Mouse (Mus musculus) MEL (cell line): Measurements from ENCODE around the gene Rpn1. TPM values are rescaled to one million over a fixed set of nuclear protein-coding genes. Genes with fewer than 3 reads are reported as not detected.

Source experiments
- DNase-seq: peaks from one replicate; pipeline ENCODE4 v3.0.0; 2011; ENCODE audit warnings: low read depth, low spot score
- H3K27ac ChIP-seq: 2 replicates; pipeline ENCODE4 v1.5.1; 2012; ENCODE audit warnings: low read depth, mild to moderate bottlenecking, control low read depth, low read length, moderate library complexity; ENCODE audit not compliant: control insufficient read depth
- H3K27me3 ChIP-seq, 2 experiments: fragments of 150-350 bp in 1 of 2; sonication (generic) in 1 of 2; 2 replicates each; pipeline ENCODE4 v1.6.1; 2012; ENCODE audit warnings: low read length in 2 of 2, mild to moderate bottlenecking in 2 of 2, improper control_type of control experiment in 1 of 2, moderate library complexity in 1 of 2; ENCODE audit not compliant: insufficient read depth in 2 of 2, control insufficient read depth in 1 of 2
- H3K36me3 ChIP-seq, 2 experiments: 2 replicates each; pipeline ENCODE4 v1.6.1; 2012 to 2014; ENCODE audit warnings: low read length in 2 of 2, improper control_type of control experiment in 1 of 2, inconsistent platforms in 1 of 2, mild to moderate bottlenecking in 1 of 2; ENCODE audit not compliant: insufficient read depth in 2 of 2, control insufficient read depth in 1 of 2
- H3K4me1 ChIP-seq, 2 experiments: fragments of 150-350 bp in 1 of 2; sonication (generic) in 1 of 2; 2 replicates each; pipeline ENCODE4 v1.6.1; 2012; ENCODE audit warnings: low read length in 2 of 2, improper control_type of control experiment in 1 of 2, mild to moderate bottlenecking in 1 of 2; ENCODE audit not compliant: insufficient read depth in 2 of 2, control insufficient read depth in 1 of 2
- H3K4me3 ChIP-seq, 2 experiments: fragments of 150-350 bp in 1 of 2; sonication (generic) in 1 of 2; 2 replicates each; pipeline ENCODE4 v1.5.1; 2012; ENCODE audit warnings: low read depth in 2 of 2, low read length in 2 of 2, mild to moderate bottlenecking in 2 of 2, moderate library complexity in 2 of 2, control low read depth in 1 of 2, improper control_type of control experiment in 1 of 2; ENCODE audit not compliant: control insufficient read depth in 1 of 2, insufficient read depth in 1 of 2
- H3K79me2 ChIP-seq: 2 replicates; pipeline ENCODE4 v1.6.1; 2012; ENCODE audit warnings: mild to moderate bottlenecking, low read length, moderate library complexity; ENCODE audit not compliant: control insufficient read depth, poor library complexity, insufficient read depth
- H3K9ac ChIP-seq: 2 replicates; pipeline ENCODE4 v1.6.1; 2012; ENCODE audit warnings: low read depth, mild to moderate bottlenecking, control low read depth, low read length, moderate library complexity; ENCODE audit not compliant: control insufficient read depth, poor library complexity, severe bottlenecking
- H3K9me3 ChIP-seq: fragments of 150-350 bp; sonication (generic); replicated peaks from 2 replicates; pipeline ENCODE4 v1.6.1; 2012; ENCODE audit warnings: mild to moderate bottlenecking, low read length, improper control_type of control experiment, moderate library complexity; ENCODE audit not compliant: insufficient read depth
- BHLHE40 ChIP-seq: IDR thresholded peaks from 2 replicates; pipeline ENCODE4 v1.6.1; 2012; ENCODE audit warnings: low read depth, mild to moderate bottlenecking, inconsistent platforms, low read length, improper control_type of control experiment, borderline replicate concordance
- CHD1 ChIP-seq: IDR thresholded peaks from 2 replicates; pipeline ENCODE4 v1.6.1; 2012; ENCODE audit warnings: low read depth, mild to moderate bottlenecking, inconsistent platforms, low read length, improper control_type of control experiment
- CTCF ChIP-seq, 3 experiments: IDR thresholded peaks in 2 of 3; conservative IDR thresholded peaks in 1 of 3; 2 replicates each; pipeline ENCODE4 v1.5.1; 2011 to 2012; ENCODE audit warnings: low read length in 3 of 3, low read depth in 2 of 3, mild to moderate bottlenecking in 2 of 3, improper control_type of control experiment in 1 of 3, inconsistent platforms in 1 of 3, mixed read lengths in 1 of 3, moderate library complexity in 1 of 3; ENCODE audit not compliant: control insufficient read depth in 1 of 3, insufficient read depth in 1 of 3, poor library complexity in 1 of 3, severe bottlenecking in 1 of 3
- E2F4 ChIP-seq: IDR thresholded peaks from 2 replicates; pipeline ENCODE4 v1.6.1; 2011; ENCODE audit warnings: low read depth, low read length, improper control_type of control experiment, borderline replicate concordance
- ELF1 ChIP-seq: IDR thresholded peaks from 2 replicates; pipeline ENCODE4 v1.6.1; 2014; ENCODE audit warnings: low read depth, mild to moderate bottlenecking, inconsistent platforms, low read length, improper control_type of control experiment, moderate library complexity
- EP300 ChIP-seq, 2 experiments: IDR thresholded peaks; 2 replicates each; pipeline ENCODE4 v1.6.1; 2011; ENCODE audit warnings: improper control_type of control experiment in 2 of 2, low read length in 2 of 2, low read depth in 1 of 2, mild to moderate bottlenecking in 1 of 2
- ETS1 ChIP-seq: IDR thresholded peaks from 2 replicates; pipeline ENCODE4 v1.6.1; 2012; ENCODE audit warnings: low read depth, mild to moderate bottlenecking, inconsistent platforms, low read length, improper control_type of control experiment, moderate library complexity
- HCFC1 ChIP-seq: IDR thresholded peaks from 2 replicates; pipeline ENCODE4 v1.6.1; 2012; ENCODE audit warnings: low read depth, mild to moderate bottlenecking, inconsistent platforms, low read length, improper control_type of control experiment, moderate library complexity
- MAFK ChIP-seq: IDR thresholded peaks from 2 replicates; pipeline ENCODE4 v1.6.1; 2011; ENCODE audit warnings: low read depth, mild to moderate bottlenecking, low read length, improper control_type of control experiment, borderline replicate concordance
- MXI1 ChIP-seq: IDR thresholded peaks from 2 replicates; pipeline ENCODE4 v1.6.1; 2011; ENCODE audit warnings: mild to moderate bottlenecking, low read depth, low read length, improper control_type of control experiment
- MYB ChIP-seq: IDR thresholded peaks from 2 replicates; pipeline ENCODE4 v1.6.1; 2011; ENCODE audit warnings: mild to moderate bottlenecking, low read depth, low read length, improper control_type of control experiment
- POLR2A ChIP-seq, 2 experiments: IDR thresholded peaks; 2 replicates each; pipeline ENCODE4 v1.6.1; 2011 to 2012; ENCODE audit warnings: low read length in 2 of 2, mild to moderate bottlenecking in 2 of 2, control low read depth in 1 of 2, improper control_type of control experiment in 1 of 2, low read depth in 1 of 2, moderate library complexity in 1 of 2; ENCODE audit not compliant: control insufficient read depth in 1 of 2, insufficient read depth in 1 of 2, poor library complexity in 1 of 2
- POLR2AphosphoS2 ChIP-seq: IDR thresholded peaks from 2 replicates; pipeline ENCODE4 v1.6.1; 2011; ENCODE audit warnings: low read length, improper control_type of control experiment
- RCOR1 ChIP-seq: IDR thresholded peaks from 2 replicates; pipeline ENCODE4 v1.6.1; 2012; ENCODE audit warnings: low read depth, mild to moderate bottlenecking, inconsistent platforms, low read length, improper control_type of control experiment
- SMC3 ChIP-seq: IDR thresholded peaks from 2 replicates; pipeline ENCODE4 v1.6.1; 2011; ENCODE audit warnings: low read depth, low read length, improper control_type of control experiment
- TAL1 ChIP-seq: IDR thresholded peaks from 2 replicates; pipeline ENCODE4 v1.6.1; 2012; ENCODE audit warnings: mild to moderate bottlenecking, inconsistent platforms, low read length, moderate library complexity, mixed read lengths
- TBP ChIP-seq: IDR thresholded peaks from 2 replicates; pipeline ENCODE4 v1.8.0; 2011; ENCODE audit warnings: low read depth, low read length, improper control_type of control experiment
- USF1 ChIP-seq: IDR thresholded peaks from 2 replicates; pipeline ENCODE4 v1.6.1; 2014; ENCODE audit warnings: low read depth, mild to moderate bottlenecking, inconsistent platforms, low read length, improper control_type of control experiment, moderate library complexity
- USF2 ChIP-seq, 2 experiments: IDR thresholded peaks; 2 replicates each; pipeline ENCODE4 v1.6.1; 2011 to 2012; ENCODE audit warnings: improper control_type of control experiment in 2 of 2, low read length in 2 of 2, borderline replicate concordance in 1 of 2, inconsistent platforms in 1 of 2, low read depth in 1 of 2, mild to moderate bottlenecking in 1 of 2; ENCODE audit not compliant: insufficient read depth in 1 of 2
- ZC3H11A ChIP-seq: IDR thresholded peaks from 2 replicates; pipeline ENCODE4 v1.6.1; 2012; ENCODE audit warnings: low read depth, mild to moderate bottlenecking, inconsistent platforms, low read length, improper control_type of control experiment
- ZMIZ1 ChIP-seq: IDR thresholded peaks from 2 replicates; pipeline ENCODE4 v1.6.1; 2012; ENCODE audit warnings: low read depth, mild to moderate bottlenecking, inconsistent platforms, low read length, improper control_type of control experiment, moderate library complexity
- ZNF384 ChIP-seq: IDR thresholded peaks from 2 replicates; pipeline ENCODE4 v1.6.1; 2012; ENCODE audit warnings: low read depth, mild to moderate bottlenecking, inconsistent platforms, low read length, improper control_type of control experiment
- polyA plus RNA-seq, 2 experiments: library from polyadenylated mRNA; stranded (reverse) in 1 of 2; unstranded in 1 of 2; fragments of >175 nt in 1 of 2; fragments of >200 nt in 1 of 2; gene quantifications; 2 replicates each; pipeline versions ENCODE4 v1.2.1 to v1.2.4; 2012; ENCODE audit warnings: low replicate concordance in 2 of 2, low read depth in 1 of 2; ENCODE audit not compliant: insufficient read length in 2 of 2, insufficient read depth in 1 of 2, missing spikeins in 1 of 2
- total RNA-seq: library from RNA; depleted of rRNA; stranded (reverse); fragments of 300-350 nt; gene quantifications from 2 replicates; pipeline ENCODE4 v1.2.3, GENCODE M21; 2012

The Rpn1 gene
- total and polyA plus RNA-seq, 3 experiments, result 289 to 412 (median 361) TPM

- Histone ChIP-seq H3K4me1 (peaks cover 2 to 27% of the 10 kb centered on the region in 2 experiments; a peak in 3 of 4 replicates), H3K9me3 (no peaks in the 10 kb centered on the region), H3K9ac (peak overlapping the region; percentile 77), H3K79me2 (no peaks in the 10 kb centered on the region; the same call in 1 of the 2 replicates), H3K27ac (peak overlapping the region; percentile 94), H3K27me3 (no peaks in the 10 kb centered on the region), H3K4me3 (peak overlapping the region; percentile 19 to 45), H3K36me3 (peaks cover 0 to 17% of the 10 kb centered on the region in 2 experiments; a peak in 2 of 4 replicates)
- no peak for TF ChIP-seq SMC3
- TF ChIP-seq TBP, result no peak
- TF ChIP-seq ETS1, result no peak
- TF ChIP-seq ZC3H11A, result no peak
- TF ChIP-seq HCFC1, result no peak
- DNase-seq, result no peak
Measured at GRCm38 (mm10) chr6:88117184-88117575, 32.9 kb downstream of the Rpn1 start.

DNA sequence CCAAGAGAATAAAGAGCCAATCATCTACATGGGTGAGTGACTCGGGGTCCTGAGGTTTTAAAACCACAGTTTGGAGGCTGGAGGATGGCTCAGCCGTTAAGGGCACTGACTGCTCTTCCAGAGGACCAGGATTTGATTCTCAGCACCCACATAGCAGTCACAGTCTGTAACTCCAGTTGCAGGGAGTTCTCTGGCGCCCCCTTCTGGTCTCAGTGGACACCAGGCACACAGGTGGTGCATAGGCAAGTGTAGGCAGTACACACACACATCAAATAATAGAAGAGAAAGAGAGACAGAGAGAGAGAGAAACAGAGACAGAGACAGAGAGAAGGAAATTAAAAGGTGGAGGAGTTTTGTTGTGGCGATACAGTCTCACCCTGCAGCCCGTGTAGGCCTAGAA, 35.0 kb downstream of the Rpn1 start:
- no peak for TF ChIP-seq MXI1
- peak; percentile 51 to 67 (median 55) for TF ChIP-seq CTCF (IDR thresholded peaks at IDR 0.05 in 2 of 3, conservative IDR thresholded peaks at IDR 0.05 in 1 of 3; ENCODE audit: control insufficient read depth in 1 of 3, insufficient read depth in 1 of 3, low read depth in 2 of 3, low read length in 3 of 3, poor library complexity in 1 of 3, severe bottlenecking in 1 of 3)
- H3K36me3 ChIP-seq, result peaks cover 0 to 9% of the 10 kb centered on the region in 2 experiments; a peak in 2 of 4 replicates
- H3K27me3 ChIP-seq, result no peaks in the 10 kb centered on the region
- no peak overlapping the region for H3K9ac ChIP-seq
- no peak overlapping the region for H3K4me3 ChIP-seq
- H3K27ac ChIP-seq, result no peak overlapping the region
- H3K4me1 ChIP-seq, result peaks cover 2 to 18% of the 10 kb centered on the region in 2 experiments; a peak in 3 of 4 replicates
- H3K9me3 ChIP-seq, result no peaks in the 10 kb centered on the region
- peak; percentile 50 for DNase-seq
- H3K79me2 ChIP-seq, result no peaks in the 10 kb centered on the region; the same call in 1 of the 2 replicates

- Histone ChIP-seq H3K79me2 (no peaks in the 10 kb centered on the region; the same call in 1 of the 2 replicates), H3K36me3 (peaks cover 0 to 10% of the 10 kb centered on the region in 2 experiments; a peak in 2 of 4 replicates), H3K9ac (no peak overlapping the region), H3K4me3 (no peak overlapping the region), H3K27me3 (no peaks in the 10 kb centered on the region), H3K9me3 (no peaks in the 10 kb centered on the region), H3K4me1 (peaks cover 1 to 20% of the 10 kb centered on the region in 2 experiments; a peak in 3 of 4 replicates), H3K27ac (no peak overlapping the region)
- no peak for TF ChIP-seq USF2 (IDR thresholded peaks at IDR 0.05; ENCODE audit: borderline replicate concordance in 1 of 2, insufficient read depth in 1 of 2, low read depth in 1 of 2, low read length in 2 of 2)
- TF ChIP-seq ZNF384, result no peak
- TF ChIP-seq MYB, result no peak
- no peak for TF ChIP-seq SMC3
- TF ChIP-seq BHLHE40, result no peak
- TF ChIP-seq ELF1, result no peak
- TF ChIP-seq MAFK, result no peak
- no peak for TF ChIP-seq ZMIZ1
- no peak for TF ChIP-seq POLR2A (IDR thresholded peaks at IDR 0.05; ENCODE audit: control insufficient read depth in 1 of 2, insufficient read depth in 1 of 2, low read depth in 1 of 2, low read length in 2 of 2, poor library complexity in 1 of 2)
- TF ChIP-seq TAL1, result no peak
- no peak for TF ChIP-seq POLR2AphosphoS2
- TF ChIP-seq ETS1, result no peak
- TF ChIP-seq RCOR1, result no peak
- TF ChIP-seq E2F4, result no peak
- no peak for TF ChIP-seq EP300 (IDR thresholded peaks at IDR 0.05; ENCODE audit: low read depth in 1 of 2, low read length in 2 of 2)
- TF ChIP-seq CTCF (IDR thresholded peaks at IDR 0.05 in 2 of 3, conservative IDR thresholded peaks at IDR 0.05 in 1 of 3; ENCODE audit: control insufficient read depth in 1 of 3, insufficient read depth in 1 of 3, low read depth in 2 of 3, low read length in 3 of 3, poor library complexity in 1 of 3, severe bottlenecking in 1 of 3), result no peak
- no peak for TF ChIP-seq CHD1
- no peak for TF ChIP-seq USF1
- DNase-seq, result no peak
Measured at GRCm38 (mm10) chr6:88120813-88121212, 36.5 kb downstream of the Rpn1 start.
